8 mouse cellular contexts compared by ENCODE assay signal in the genomic region with DNA sequence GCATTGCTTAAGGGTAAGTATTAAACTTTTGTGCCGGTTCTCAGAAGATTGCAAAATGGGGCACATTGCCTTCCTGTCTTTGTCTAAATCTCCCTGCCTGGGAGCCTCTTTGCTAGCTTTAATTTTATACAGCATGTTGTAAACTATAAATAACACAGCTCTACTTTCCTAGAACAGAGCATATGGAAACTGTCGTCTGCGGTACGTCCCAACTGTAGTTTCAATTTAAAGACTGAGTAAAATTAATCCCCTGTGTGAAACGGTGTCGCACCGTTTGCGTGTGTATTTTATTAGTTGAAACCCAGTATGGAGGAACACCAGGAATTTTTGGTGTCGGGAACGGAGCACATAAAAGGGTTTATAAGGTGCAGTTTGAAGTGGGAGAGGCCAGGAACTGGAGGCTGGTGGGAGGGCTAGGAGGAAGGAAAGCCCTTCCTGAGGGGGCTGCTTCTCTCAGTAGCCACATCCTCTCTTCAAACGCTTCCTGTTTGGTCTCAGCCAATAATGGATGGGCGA.
DNase-seq lines count a peak whose midpoint lies in the region; ATAC-seq and TF ChIP-seq lines count a peak whose summit lies in the region.

No protein-coding gene starts in this region.

- peaks cover 12% of the 10 kb centered on the region; the same call in 1 of the 2 replicates for H3K4me1 ChIP-seq in heart, postnatal 0 days (ENCODE audit: control insufficient read depth, insufficient read depth)
- peaks cover 21% of the 10 kb centered on the region for H3K4me1 ChIP-seq in megakaryocyte, embryonic 14.5 days
- peaks cover 19% of the 10 kb centered on the region for H3K4me1 ChIP-seq in stomach, embryonic 15.5 days

- H3K27ac ChIP-seq in heart, postnatal 0 days (ENCODE audit: low read depth): peak overlapping the region; percentile 99
- H3K27ac ChIP-seq in stomach, embryonic 15.5 days: peak overlapping the region; percentile 92

- H3K36me3 ChIP-seq in heart, postnatal 0 days (replicated peaks; ENCODE audit: control insufficient read depth, insufficient read depth, low read length): no peaks in the 10 kb centered on the region
- peaks cover 11% of the 10 kb centered on the region for H3K36me3 ChIP-seq in megakaryocyte, embryonic 14.5 days (replicated peaks; ENCODE audit: low read length)
- H3K36me3 ChIP-seq in stomach, embryonic 15.5 days: no peaks in the 10 kb centered on the region

- 2% methylated on average over 12 of the region's 12 CpGs for WGBS in heart, postnatal 0 days
- 3% methylated on average over 12 of the region's 12 CpGs for WGBS in stomach, embryonic 15.5 days

- H3K4me2 ChIP-seq in heart, postnatal 0 days (ENCODE audit: low read depth, low read length): peak overlapping the region; percentile 62
- peak overlapping the region; percentile 73 for H3K4me2 ChIP-seq in stomach, embryonic 15.5 days

- ATAC-seq in heart, postnatal 0 days (ENCODE audit: insufficient read depth, low read depth): no peak
- no peak for ATAC-seq in stomach, embryonic 15.5 days (ENCODE audit: insufficient read depth, low FRiP score, low read depth)

- no peak for TF ChIP-seq CTCF in heart, postnatal 0 days (IDR thresholded peaks at IDR 0.05; ENCODE audit: low read depth)

- H3K9ac ChIP-seq in heart, postnatal 0 days (replicated peaks; ENCODE audit: low read depth, low read length): peak overlapping the region; percentile 63
- H3K9ac ChIP-seq in stomach, embryonic 15.5 days: no peak overlapping the region

- no peaks in the 10 kb centered on the region for H3K27me3 ChIP-seq in heart, postnatal 0 days (ENCODE audit: control insufficient read depth, insufficient read depth, low read length)
- H3K27me3 ChIP-seq in megakaryocyte, embryonic 14.5 days (replicated peaks): no peaks in the 10 kb centered on the region
- H3K27me3 ChIP-seq in stomach, embryonic 15.5 days (replicated peaks): no peaks in the 10 kb centered on the region

- peak overlapping the region; percentile 41 for H3K4me3 ChIP-seq in heart, postnatal 0 days (ENCODE audit: low read depth, low read length)
- H3K4me3 ChIP-seq in megakaryocyte, embryonic 14.5 days (replicated peaks): peak overlapping the region; percentile 91
- H3K4me3 ChIP-seq in stomach, embryonic 15.5 days (replicated peaks): peak overlapping the region; percentile 36

- DNase-seq in layer of hippocampus, postnatal 10 days (ENCODE audit: low spot score in 2 of 2): peak; percentile 14 to 25
- no peak for DNase-seq in layer of hippocampus, adult 8-10 months (ENCODE audit: low spot score in 2 of 2)
- peak; percentile 38 for DNase-seq in embryo, embryonic 11.5 days (ENCODE audit: low read depth, low spot score)
- DNase-seq in heart, postnatal 0 days (ENCODE audit: low spot score): peak; percentile 63
- peak; percentile 22 to 53 for DNase-seq in kidney, postnatal 25 days
- no peak for DNase-seq in cerebellum, adult 8-10 months

- H3K9me3 ChIP-seq in heart, postnatal 0 days (replicated peaks; ENCODE audit: control insufficient read depth, low read length): no peaks in the 10 kb centered on the region
- peaks cover 20% of the 10 kb centered on the region for H3K9me3 ChIP-seq in megakaryocyte, embryonic 14.5 days
- H3K9me3 ChIP-seq in stomach, embryonic 15.5 days: no peaks in the 10 kb centered on the region

- no peak for TF ChIP-seq EP300 in heart, postnatal 0 days (IDR thresholded peaks at IDR 0.05; ENCODE audit: low read depth)

Comparison
In these comparisons a context has a peak if more than half of its experiments do, and no peak if none do; other contexts are left out.
1. DNase-seq: peak in layer of hippocampus, postnatal 10 days (2 of 2), embryo, embryonic 11.5 days (single experiment), heart, postnatal 0 days (single experiment) and kidney, postnatal 25 days (2 of 2); none in layer of hippocampus, adult 8-10 months (0 of 2) and cerebellum, adult 8-10 months (single experiment).
2. H3K4me3 ChIP-seq: peak in every context shown above with its lines; median percentile 91 in megakaryocyte, embryonic 14.5 days; 41 in heart, postnatal 0 days; 36 in stomach, embryonic 15.5 days.